ENCODE assay signal across 21 mouse cellular contexts in the genomic region with DNA sequence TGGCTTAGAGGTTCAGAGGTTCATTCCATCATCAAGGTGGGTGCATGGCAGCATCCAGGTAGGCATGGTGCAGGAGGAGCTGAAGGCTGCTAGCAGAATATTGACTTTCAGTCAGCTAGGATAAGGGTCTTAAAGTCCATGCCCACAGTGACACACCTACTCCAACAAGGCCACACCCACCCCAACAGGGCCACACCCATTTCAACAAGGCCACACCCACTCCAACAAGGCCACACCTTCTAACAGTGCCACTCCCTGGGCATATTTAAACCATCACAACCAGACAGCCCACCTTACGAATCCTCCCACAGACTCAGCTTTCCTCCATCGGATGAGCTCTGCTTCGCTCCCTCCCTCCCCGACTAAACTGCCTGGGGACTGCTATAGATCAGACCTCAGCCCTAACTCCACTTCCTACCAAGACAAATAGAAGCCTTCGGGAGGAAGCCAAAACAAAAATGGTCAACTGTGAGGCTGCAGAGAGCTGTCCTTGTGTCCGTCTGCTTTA. TPM values are rescaled to one million over a fixed set of nuclear protein-coding genes. Genes with fewer than 3 reads are reported as not detected.
DNase-seq lines count a peak whose midpoint lies in the region; ATAC-seq and TF ChIP-seq lines count a peak whose summit lies in the region.
"Had no signal": no experiment of that assay in that cellular context is flagged by ENCODE, and none has a peak within 500 bp of the region (broad histone marks: within the 10 kb centered on the region; RNA-seq: fewer than 3 reads in every experiment).

No protein-coding gene starts in this region.

- no peak for TF ChIP-seq CTCF in stomach, postnatal 0 days (IDR thresholded peaks at IDR 0.05; ENCODE audit: low read depth)

- peak; percentile 64; the same call in 1 of the 2 replicates for ATAC-seq in kidney, embryonic 14.5 days (ENCODE audit: low FRiP score, low TSS enrichment)
- peak; percentile 61 for ATAC-seq in liver, embryonic 12.5 days
- ATAC-seq in stomach, postnatal 0 days (ENCODE audit: low FRiP score, low TSS enrichment): peak; percentile 24; the same call in 1 of the 2 replicates
- ATAC-seq in neural tube, embryonic 15.5 days (ENCODE audit: low FRiP score): no peak
- ATAC-seq: CD4-positive, CD25-positive, alpha-beta regulatory T cell, adult 4 months had no signal

- H3K4me1 ChIP-seq in kidney, embryonic 14.5 days (ENCODE audit: control insufficient read depth, insufficient read depth, low read length): no peaks in the 10 kb centered on the region
- peaks cover 70% of the 10 kb centered on the region for H3K4me1 ChIP-seq in liver, embryonic 12.5 days
- H3K4me1 ChIP-seq in stomach, postnatal 0 days (replicated peaks; ENCODE audit: control insufficient read depth, insufficient read depth): no peaks in the 10 kb centered on the region
- no peaks in the 10 kb centered on the region for H3K4me1 ChIP-seq in neural tube, embryonic 15.5 days
- H3K4me1 ChIP-seq: hindbrain, embryonic 15.5 days; midbrain, embryonic 10.5 days had no signal

- H3K9ac ChIP-seq in kidney, embryonic 14.5 days (ENCODE audit: low read depth, low read length): no peak overlapping the region
- H3K9ac ChIP-seq in liver, embryonic 12.5 days: no peak overlapping the region
- H3K9ac ChIP-seq in stomach, postnatal 0 days (ENCODE audit: low read length): no peak overlapping the region
- H3K9ac ChIP-seq in neural tube, embryonic 15.5 days (replicated peaks): no peak overlapping the region
- H3K9ac ChIP-seq: hindbrain, embryonic 15.5 days; limb, embryonic 12.5 days; lung, embryonic 15.5 days had no signal

- H3K27ac ChIP-seq in kidney, embryonic 14.5 days (ENCODE audit: low read depth, low read length): no peak overlapping the region
- peak overlapping the region; percentile 31; the same call in 1 of the 2 replicates for H3K27ac ChIP-seq in liver, embryonic 12.5 days
- H3K27ac ChIP-seq in stomach, postnatal 0 days (replicated peaks): no peak overlapping the region
- H3K27ac ChIP-seq in neural tube, embryonic 15.5 days (replicated peaks): no peak overlapping the region
- H3K27ac ChIP-seq: embryonic facial prominence, embryonic 10.5 days; hindbrain, embryonic 15.5 days; limb, embryonic 12.5 days; lung, embryonic 15.5 days; macrophage; midbrain, embryonic 10.5 days had no signal

- peak; percentile 45 for DNase-seq in cerebellum, adult 9-10 months
- DNase-seq in cerebellum, adult 8-10 months: no peak
- no peak for DNase-seq in kidney, postnatal 10 days
- DNase-seq in stomach, postnatal 0 days (ENCODE audit: low spot score): no peak
- DNase-seq: adrenal gland, postnatal 36 days; gastrocnemius, postnatal 25 days; heart, postnatal 36 days; kidney, adult 2 months; retina, postnatal 1 day; thymus, postnatal 25 days had no signal

- no peak overlapping the region for H3K4me3 ChIP-seq in kidney, embryonic 14.5 days (ENCODE audit: low read length)
- no peak overlapping the region for H3K4me3 ChIP-seq in liver, embryonic 12.5 days
- H3K4me3 ChIP-seq in stomach, postnatal 0 days (ENCODE audit: low read depth, low read length): no peak overlapping the region
- no peak overlapping the region for H3K4me3 ChIP-seq in neural tube, embryonic 15.5 days (replicated peaks)
- H3K4me3 ChIP-seq: embryonic facial prominence, embryonic 10.5 days; hindbrain, embryonic 15.5 days; limb, embryonic 12.5 days; lung, embryonic 15.5 days; midbrain, embryonic 10.5 days had no signal

- no peaks in the 10 kb centered on the region for H3K9me3 ChIP-seq in kidney, embryonic 14.5 days (ENCODE audit: control insufficient read depth, low read length)
- H3K9me3 ChIP-seq in liver, embryonic 12.5 days (replicated peaks): no peaks in the 10 kb centered on the region
- no peaks in the 10 kb centered on the region for H3K9me3 ChIP-seq in stomach, postnatal 0 days (ENCODE audit: control insufficient read depth, low read length)
- H3K9me3 ChIP-seq in neural tube, embryonic 15.5 days (replicated peaks): no peaks in the 10 kb centered on the region
- H3K9me3 ChIP-seq: embryonic facial prominence, embryonic 10.5 days; G1E; hindbrain, embryonic 15.5 days; limb, embryonic 12.5 days; lung, embryonic 15.5 days; midbrain, embryonic 10.5 days had no signal

- H3K4me2 ChIP-seq in kidney, embryonic 14.5 days (replicated peaks; ENCODE audit: low read depth, low read length): no peak overlapping the region
- no peak overlapping the region for H3K4me2 ChIP-seq in liver, embryonic 12.5 days
- H3K4me2 ChIP-seq in stomach, postnatal 0 days (replicated peaks; ENCODE audit: low read depth): no peak overlapping the region
- no peak overlapping the region for H3K4me2 ChIP-seq in neural tube, embryonic 15.5 days
- H3K4me2 ChIP-seq: hindbrain, embryonic 15.5 days; limb, embryonic 12.5 days; lung, embryonic 15.5 days had no signal

- no peaks in the 10 kb centered on the region for H3K27me3 ChIP-seq in kidney, embryonic 14.5 days (ENCODE audit: control insufficient read depth, insufficient read depth, low read length)
- no peaks in the 10 kb centered on the region for H3K27me3 ChIP-seq in liver, embryonic 12.5 days (replicated peaks)
- H3K27me3 ChIP-seq in stomach, postnatal 0 days (ENCODE audit: control insufficient read depth, insufficient read depth, low read length): no peaks in the 10 kb centered on the region
- no peaks in the 10 kb centered on the region for H3K27me3 ChIP-seq in neural tube, embryonic 15.5 days (replicated peaks)
- H3K27me3 ChIP-seq: hindbrain, embryonic 15.5 days; limb, embryonic 12.5 days; lung, embryonic 15.5 days had no signal

- H3K36me3 ChIP-seq in kidney, embryonic 14.5 days (ENCODE audit: control insufficient read depth, insufficient read depth, low read length): no peaks in the 10 kb centered on the region
- H3K36me3 ChIP-seq in liver, embryonic 12.5 days: no peaks in the 10 kb centered on the region
- H3K36me3 ChIP-seq in stomach, postnatal 0 days (ENCODE audit: control insufficient read depth, insufficient read depth, low read length): no peaks in the 10 kb centered on the region
- no peaks in the 10 kb centered on the region for H3K36me3 ChIP-seq in neural tube, embryonic 15.5 days
- H3K36me3 ChIP-seq: embryonic facial prominence, embryonic 10.5 days; hindbrain, embryonic 15.5 days; limb, embryonic 12.5 days; lung, embryonic 15.5 days; midbrain, embryonic 10.5 days had no signal

- no peak for TF ChIP-seq EP300 in stomach, postnatal 0 days (optimal IDR thresholded peaks at IDR 0.05)

- WGBS in kidney, embryonic 14.5 days: 64% methylated on average over 6 of the region's 6 CpGs
- whole genome bisulfite sequencing in liver, embryonic 12.5 days (ENCODE audit: insufficient replicate concordance): 78% methylated on average over 6 of the region's 6 CpGs
- 82% methylated on average over 6 of the region's 6 CpGs for WGBS in stomach, postnatal 0 days
- WGBS in neural tube, embryonic 15.5 days: 91% methylated on average over 6 of the region's 6 CpGs

RNA-seq across cellular contexts. Expression of gene Tbc1d8, which starts 15.6 kb away (rescaled TPM):
- 6.4 and 12.2 TPM in 2 replicates for polyA plus RNA-seq in kidney, embryonic 14.5 days (2014; fragmentation: Nextera tagmentation; extraction: Ambion mirVana)
- 4.9 and 5.0 TPM in 2 replicates for polyA plus RNA-seq in liver, embryonic 12.5 days (2016; fragmentation: Nextera tagmentation; extraction: Ambion mirVana)
- 5.3 and 7.3 TPM in 2 replicates for polyA plus RNA-seq in stomach, postnatal 0 days (2015; fragmentation: Nextera tagmentation; extraction: Ambion mirVana)
- 12.2 and 12.7 TPM in 2 replicates for polyA plus RNA-seq in neural tube, embryonic 15.5 days (2015; fragmentation: Nextera tagmentation; extraction: Ambion mirVana)
